Mouse (Mus musculus) ES-CJ7 (cell line): ENCODE data around the gene Cacna1c.

ENCODE experiments used
- DNase-seq: peaks from one replicate; pipeline ENCODE4 v3.0.0; 2011; ENCODE audit warnings: low read depth, low spot score

The Cacna1c gene

GRCm38 (mm10) chr6:119099333-119099732, 96.9 kb downstream of the Cacna1c start:
- no peak for DNase-seq

GRCm38 (mm10) chr6:119096481-119096880, 99.7 kb downstream of the Cacna1c start:
- DNase-seq = no peak

DNA sequence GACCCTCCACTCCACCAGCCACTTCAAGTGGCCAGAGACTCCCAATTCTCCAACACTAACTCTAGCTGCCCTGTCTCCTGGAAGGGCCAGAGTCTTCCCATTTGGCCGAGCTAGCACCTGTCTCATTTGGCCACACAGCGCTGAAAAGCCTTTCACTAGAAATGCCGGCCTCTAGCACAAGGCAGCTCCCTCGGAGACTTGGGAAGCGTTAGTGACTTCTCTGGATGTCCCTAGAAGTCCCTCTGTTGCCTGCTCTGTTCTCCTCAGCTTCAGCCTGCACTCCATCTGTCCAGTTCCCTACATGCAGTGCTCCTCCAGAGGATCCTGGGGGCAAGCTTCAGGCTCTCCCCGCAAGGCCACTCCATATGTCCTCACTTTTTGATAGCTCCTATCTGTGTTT, 101.1 kb downstream of the Cacna1c start:
- DNase-seq = no peak

GRCm38 (mm10) chr6:119089173-119089572, 107.0 kb downstream of the Cacna1c start:
- no peak for DNase-seq

DNA sequence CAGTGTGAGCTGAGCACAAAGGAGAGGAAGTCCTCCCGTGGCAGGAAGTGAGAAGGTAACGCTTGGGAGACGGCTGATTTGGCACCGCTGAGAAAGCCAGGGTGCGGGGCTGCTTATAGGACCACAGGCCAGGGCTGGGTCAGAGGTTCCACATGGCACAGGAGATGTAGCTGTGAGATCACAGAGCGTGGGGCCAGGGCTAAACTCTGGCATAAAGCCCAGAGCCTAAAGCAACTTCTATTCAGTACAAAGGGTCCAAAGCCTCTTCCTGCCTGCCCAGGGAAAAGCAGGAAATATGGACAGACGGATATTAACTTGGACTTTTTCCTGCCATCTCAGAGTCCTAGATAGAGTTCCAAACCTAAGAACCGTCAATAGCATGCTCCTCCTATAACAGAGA, 107.8 kb downstream of the Cacna1c start:
- DNase-seq = no peak

DNA sequence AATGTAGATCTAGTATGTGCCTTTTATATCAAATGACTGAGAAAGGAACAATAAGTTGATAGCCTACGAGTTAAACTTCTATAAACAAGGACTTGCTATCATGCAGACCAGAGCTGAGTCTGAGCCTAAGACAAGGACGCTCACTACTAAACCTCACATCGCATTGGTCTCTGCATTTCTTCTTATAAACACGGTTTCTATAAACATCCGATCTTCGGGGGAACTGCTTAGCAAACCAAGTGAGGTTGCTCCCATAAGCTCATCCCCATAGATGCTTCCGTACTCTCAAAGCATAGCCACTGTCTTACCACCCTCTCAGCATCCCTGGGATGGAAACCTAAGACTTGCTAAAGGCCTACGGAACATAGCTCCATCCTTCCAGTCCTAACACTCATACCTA, 108.3 kb downstream of the Cacna1c start:
- DNase-seq = no peak

GRCm38 (mm10) chr6:119085789-119086188, 110.4 kb downstream of the Cacna1c start:
- no peak for DNase-seq

GRCm38 (mm10) chr6:119084532-119084931, 111.7 kb downstream of the Cacna1c start:
- no peak for DNase-seq

- no peak for DNase-seq
Measured at GRCm38 (mm10) chr6:119083559-119083958, 112.7 kb downstream of the Cacna1c start.

DNA sequence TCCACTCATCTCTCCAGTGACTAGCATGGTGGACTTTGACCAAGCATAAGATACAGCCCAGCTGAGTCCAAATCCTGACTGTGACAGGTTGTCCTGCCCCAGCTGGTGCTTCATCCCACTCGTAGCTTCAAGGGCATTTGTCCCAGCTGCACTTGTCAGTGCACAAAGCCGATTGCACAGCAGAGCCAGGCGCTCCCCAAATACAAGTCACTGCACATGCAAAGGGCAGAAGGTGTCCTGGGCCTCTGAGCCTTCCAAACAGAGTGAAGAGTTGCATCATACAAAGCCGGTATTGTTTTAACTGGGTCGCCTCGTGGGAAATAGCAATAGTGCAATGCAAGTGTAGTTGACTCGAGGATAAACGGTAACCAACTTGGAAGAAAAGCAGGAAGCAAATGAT, 113.6 kb downstream of the Cacna1c start:
- no peak for DNase-seq

DNA sequence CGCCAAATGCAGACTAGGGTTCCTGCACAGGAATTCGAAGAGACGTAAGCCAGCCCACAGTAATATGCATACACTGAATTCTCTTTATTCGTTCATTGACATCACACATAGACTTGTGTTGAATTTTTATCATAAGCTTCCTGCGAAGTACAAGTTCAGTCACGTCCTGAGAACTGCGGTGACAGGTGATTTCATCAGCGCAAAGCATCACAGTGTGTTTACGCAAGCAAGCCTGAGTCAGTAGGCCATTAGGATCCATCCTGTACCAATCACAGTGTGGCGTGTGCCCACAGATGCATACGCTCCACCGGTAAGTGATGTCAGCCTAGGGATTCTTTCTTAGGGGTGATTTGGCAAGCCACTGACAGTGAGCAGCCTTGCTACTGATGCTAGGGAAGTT, 114.6 kb downstream of the Cacna1c start:
- DNase-seq = no peak

GRCm38 (mm10) chr6:119079626-119080025, 116.6 kb downstream of the Cacna1c start:
- no peak for DNase-seq

DNA sequence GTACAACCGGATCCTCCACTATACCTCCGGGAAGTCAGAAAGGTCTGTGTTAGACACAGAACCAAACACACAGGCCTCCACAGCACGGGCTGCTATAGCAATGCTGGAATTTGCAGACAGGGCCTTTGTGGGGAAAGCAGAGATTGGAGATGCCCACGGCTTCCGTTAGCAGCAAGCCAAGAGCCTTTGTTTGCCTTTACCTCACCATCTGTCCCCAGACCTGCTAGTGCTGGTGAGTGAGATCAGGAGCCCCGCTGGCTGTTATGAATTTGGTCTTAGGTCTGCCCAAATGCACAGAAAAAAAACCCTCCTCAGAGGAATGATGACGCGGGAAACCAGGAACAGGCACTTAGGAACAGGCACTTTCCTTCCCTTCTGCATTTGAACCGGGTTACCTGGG, 117.3 kb downstream of the Cacna1c start:
- DNase-seq = no peak

- no peak for DNase-seq
Measured at GRCm38 (mm10) chr6:119077231-119077630, 119.0 kb downstream of the Cacna1c start.

DNA sequence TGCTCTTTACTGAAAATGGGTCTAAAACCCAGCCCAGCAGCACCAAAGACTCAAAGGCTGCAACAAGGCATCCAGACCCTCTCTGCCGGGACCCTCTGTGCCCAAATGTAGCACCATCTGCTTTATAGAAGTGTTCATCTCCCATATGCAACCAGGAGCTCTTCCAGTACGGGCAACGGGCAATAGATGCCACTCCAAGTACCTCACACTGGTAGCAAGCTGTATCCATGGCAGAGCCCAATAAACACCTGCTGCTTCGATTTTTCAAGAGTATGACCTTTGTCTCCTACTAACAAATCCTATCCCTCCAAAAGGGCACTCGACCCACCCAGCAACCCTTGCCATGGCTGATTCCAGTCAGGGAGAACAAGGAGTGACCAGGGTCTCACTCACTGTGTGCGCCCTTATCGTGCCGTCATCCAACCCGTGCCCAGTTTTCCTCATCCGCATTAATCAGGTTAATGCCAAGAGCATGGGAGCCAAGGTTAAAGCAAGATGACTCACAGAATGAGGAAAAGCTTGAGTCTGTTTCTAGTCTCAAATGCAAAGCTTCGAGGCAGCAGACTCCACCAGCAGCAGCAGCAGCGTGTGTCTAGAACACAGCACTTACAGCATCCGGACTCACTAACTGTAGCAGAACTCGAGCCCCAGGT, 122.7 kb downstream of the Cacna1c start:
- DNase-seq = no peak

DNA sequence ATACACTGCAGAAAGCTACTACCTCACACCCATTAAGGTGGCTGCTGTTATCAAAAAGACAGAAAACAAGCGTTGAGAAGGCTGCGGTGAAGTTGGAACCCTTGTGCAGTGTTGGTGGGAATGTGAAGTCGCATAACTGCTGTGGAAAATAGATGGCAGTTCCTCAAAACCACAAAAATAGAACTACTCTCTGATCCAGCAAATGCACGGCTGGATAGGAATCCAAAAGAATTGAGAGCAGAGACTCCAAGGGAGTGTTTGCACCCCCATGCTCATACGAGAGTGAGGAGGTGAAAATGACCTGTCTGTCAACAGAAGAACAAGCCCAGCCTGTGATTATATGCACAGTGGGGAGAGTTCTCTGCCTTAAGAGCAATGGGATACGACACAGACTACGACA, 123.4 kb downstream of the Cacna1c start:
- DNase-seq = no peak

DNA sequence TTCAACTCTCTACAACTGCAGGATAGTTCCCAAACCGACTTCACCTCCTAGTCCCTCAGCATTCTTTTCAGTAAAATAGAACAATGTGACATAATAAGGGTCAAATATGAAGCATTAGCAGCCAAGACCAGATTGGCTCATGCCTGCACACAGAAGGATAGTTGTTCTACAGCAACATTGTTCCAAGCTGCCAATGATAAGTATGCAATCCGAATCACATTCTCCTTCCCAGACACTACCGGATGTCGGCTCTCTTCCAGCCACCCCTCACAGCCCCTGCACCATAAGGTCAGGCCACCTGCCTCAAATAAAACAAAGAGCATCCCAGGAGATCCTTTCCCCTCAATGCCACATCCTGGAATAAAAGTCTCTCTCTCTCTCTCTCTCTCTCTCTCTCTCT, 125.4 kb downstream of the Cacna1c start:
- no peak for DNase-seq

DNA sequence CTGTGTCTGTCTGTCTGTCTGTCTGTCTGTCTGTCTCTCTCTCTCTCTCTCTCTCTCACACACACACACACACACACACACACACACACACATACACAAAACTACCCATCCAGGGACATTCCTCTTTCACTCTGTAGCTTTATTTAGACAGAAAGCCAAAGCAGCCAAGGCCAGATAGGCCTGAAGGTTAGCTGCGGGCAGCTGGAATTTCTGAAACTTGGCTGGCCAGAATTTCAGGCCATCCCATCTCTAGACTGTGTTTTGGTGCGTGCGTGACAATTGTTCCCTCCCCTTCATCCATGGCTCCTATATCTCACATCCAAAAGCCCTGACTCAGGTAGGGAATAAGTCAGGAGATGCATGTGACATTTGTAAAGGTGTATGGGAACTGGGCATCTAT, 125.9 kb downstream of the Cacna1c start:
- DNase-seq = no peak

DNA sequence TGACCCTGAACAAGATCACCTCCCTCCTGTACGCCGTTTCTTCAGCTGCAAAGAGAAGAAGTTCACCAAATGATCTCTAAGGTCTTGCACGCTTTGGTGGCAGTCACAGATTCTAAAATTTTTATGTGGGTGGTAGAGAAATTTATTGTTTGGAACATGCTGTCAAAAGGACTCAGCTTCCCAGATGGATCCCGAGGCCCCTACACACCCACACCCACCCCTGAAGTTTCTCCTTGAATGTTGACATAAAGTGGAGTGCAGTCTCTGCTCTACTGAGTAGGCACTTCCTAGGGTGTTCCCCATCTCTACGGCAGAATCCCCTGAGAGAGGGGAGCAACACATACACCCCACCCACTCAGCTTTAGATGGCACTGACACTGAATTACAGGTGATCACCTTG, 127.1 kb downstream of the Cacna1c start:
- DNase-seq = no peak

DNA sequence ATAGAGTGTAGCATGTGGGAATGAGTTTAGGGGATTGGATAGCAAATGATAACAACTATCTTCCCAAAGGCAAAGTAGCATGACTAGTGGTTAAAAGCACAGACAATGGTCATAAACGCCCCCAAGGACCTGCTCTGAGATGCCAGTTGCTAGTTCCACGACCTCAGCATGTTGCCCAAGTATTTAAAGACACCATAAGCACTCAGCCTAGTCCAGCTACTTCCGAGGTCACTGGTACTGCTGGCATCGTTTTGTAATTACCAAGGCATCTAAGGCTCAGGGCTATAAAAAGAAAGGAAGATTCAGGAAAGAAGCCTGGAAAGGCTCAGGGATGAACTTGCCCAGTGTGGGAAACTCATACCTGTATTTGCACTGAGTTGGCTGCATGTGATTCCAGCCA, 127.6 kb downstream of the Cacna1c start:
- DNase-seq = no peak

DNA sequence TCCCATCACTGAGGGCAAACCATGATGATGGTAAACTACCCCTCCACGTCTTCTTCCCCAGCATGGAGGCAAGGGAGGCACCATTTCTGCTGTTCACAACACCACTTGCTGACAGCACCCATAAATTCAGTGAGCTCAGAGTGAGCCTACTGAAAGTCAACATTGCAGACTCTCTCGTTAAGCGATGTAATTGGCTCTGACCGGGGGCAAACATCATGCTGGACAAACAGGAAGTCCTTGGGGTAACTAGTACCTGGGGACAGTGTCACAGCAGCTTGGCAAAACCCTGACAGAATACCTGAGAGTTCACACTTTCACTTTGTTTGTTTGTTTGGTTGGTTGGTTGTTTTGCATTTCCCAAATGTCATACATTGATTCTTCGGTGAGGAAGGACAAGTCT, 131.3 kb downstream of the Cacna1c start:
- no peak for DNase-seq

GRCm38 (mm10) chr6:119064430-119064829, 131.8 kb downstream of the Cacna1c start:
- DNase-seq = no peak

DNA sequence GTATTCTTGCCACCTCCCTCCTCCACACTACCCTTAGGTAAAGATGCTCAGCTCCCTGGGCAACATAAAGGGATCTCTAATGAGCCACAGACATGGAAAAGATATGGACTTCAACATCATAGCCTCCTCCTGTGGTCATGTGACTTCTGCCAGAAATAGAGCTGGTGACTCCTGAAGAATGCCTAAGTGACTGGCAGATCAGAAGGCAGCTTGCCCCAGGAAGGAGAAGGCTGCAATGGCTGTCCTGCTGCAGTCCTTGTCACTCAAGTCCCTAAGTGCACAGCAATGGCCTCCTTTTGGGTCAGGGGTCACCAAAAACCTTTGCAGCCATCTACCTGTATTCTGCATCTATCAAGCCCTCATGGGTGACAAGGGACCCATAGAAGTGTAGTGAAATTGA, 133.5 kb downstream of the Cacna1c start:
- no peak for DNase-seq

DNA sequence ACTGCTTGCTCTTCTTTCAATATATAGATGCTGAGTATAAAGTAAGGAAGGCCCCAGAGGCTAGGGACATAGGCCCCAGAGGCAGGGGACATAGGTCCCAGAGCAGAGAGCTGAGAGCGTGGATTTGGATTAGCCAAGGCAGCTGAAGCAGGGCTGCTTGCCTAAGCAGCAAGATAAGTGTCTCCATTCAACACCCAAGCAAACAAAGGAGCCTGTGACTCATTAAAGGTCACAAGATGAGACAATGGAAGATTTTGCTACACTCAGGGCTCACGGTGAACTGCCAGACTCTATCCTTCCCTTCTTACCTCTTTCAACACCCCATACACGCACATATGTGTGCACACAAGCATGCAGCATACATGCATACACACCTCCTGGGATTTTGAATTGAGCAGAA, 137.3 kb downstream of the Cacna1c start:
- DNase-seq = no peak
